Mouse (Mus musculus) adrenal gland, adult 2 months (tissue): ENCODE results near the gene Rab12. TPM values are rescaled to one million over a fixed set of nuclear protein-coding genes. Genes with fewer than 3 reads are reported as not detected.

ENCODE experiments used
- DNase-seq: peaks from one replicate; pipeline ENCODE4 v3.0.0; 2021
- polyA plus RNA-seq: library from polyadenylated mRNA; depleted of rRNA; stranded (reverse); fragments of >200 nt; gene quantifications from 2 replicates; pipeline ENCODE4 v1.2.3, GENCODE M21; 2012
- total RNA-seq, 2 experiments: library from RNA; stranded (reverse); gene quantifications; 2 replicates each; pipeline ENCODE4 v1.2.3; 2021

The Rab12 gene
- total and polyA plus RNA-seq, 3 experiments = 42.8 to 95.0 (median 89.6) TPM

GRCm38 (mm10) chr17:66502865-66503264 is 16.7 kb downstream of the Rab12 start:
- DNase-seq = no peak

GRCm38 (mm10) chr17:66498598-66498997 is 20.9 kb downstream of the Rab12 start:
- no peak for DNase-seq

GRCm38 (mm10) chr17:66496589-66496988 is 22.9 kb downstream of the Rab12 start:
- DNase-seq = no peak

- DNase-seq = peak; percentile 50
Observed at GRCm38 (mm10) chr17:66490022-66490601, 29.4 kb downstream of the Rab12 start.

- DNase-seq = no peak
Observed at GRCm38 (mm10) chr17:66486576-66486975, 33.0 kb downstream of the Rab12 start.

- peak; percentile 78 for DNase-seq
Observed at GRCm38 (mm10) chr17:66485742-66486141, 33.8 kb downstream of the Rab12 start.

GRCm38 (mm10) chr17:66484965-66485364 is 34.6 kb downstream of the Rab12 start:
- DNase-seq = no peak

- DNase-seq = no peak
Observed at GRCm38 (mm10) chr17:66483651-66484454, 35.7 kb downstream of the Rab12 start.

GRCm38 (mm10) chr17:66481295-66481694 is 38.2 kb downstream of the Rab12 start:
- no peak for DNase-seq

- no peak for DNase-seq
Observed at GRCm38 (mm10) chr17:66480491-66481278, 38.8 kb downstream of the Rab12 start.

GRCm38 (mm10) chr17:66479813-66480490 is 39.6 kb downstream of the Rab12 start:
- no peak for DNase-seq

GRCm38 (mm10) chr17:66479311-66479710 is 40.2 kb downstream of the Rab12 start:
- peak; percentile 17 for DNase-seq

- no peak for DNase-seq
Observed at GRCm38 (mm10) chr17:66473205-66473604, 46.3 kb downstream of the Rab12 start.

GRCm38 (mm10) chr17:66471775-66472174 is 47.8 kb downstream of the Rab12 start:
- no peak for DNase-seq

- DNase-seq = no peak
Observed at GRCm38 (mm10) chr17:66471252-66471651, 48.3 kb downstream of the Rab12 start.

GRCm38 (mm10) chr17:66470020-66470419 is 49.5 kb downstream of the Rab12 start:
- DNase-seq = no peak

GRCm38 (mm10) chr17:66457278-66457677 is 62.3 kb downstream of the Rab12 start:
- no peak for DNase-seq

GRCm38 (mm10) chr17:66451143-66451542 is 68.4 kb downstream of the Rab12 start:
- peak; percentile 86 for DNase-seq

- no peak for DNase-seq
Observed at GRCm38 (mm10) chr17:66450526-66451070, 68.9 kb downstream of the Rab12 start.

- peak; percentile 88 for DNase-seq
Observed at GRCm38 (mm10) chr17:66449460-66450341, 69.8 kb downstream of the Rab12 start, which contains the start of gene Mtcl1. Gene Mtcl1, minus strand, starts transcription at chr17:66449750.
